ENCODE assay signal across 8 mouse cellular contexts in genomic region chr14:18303262-18303661, GRCm38 (mm10). TPM values are rescaled to one million over a fixed set of nuclear protein-coding genes. Genes with fewer than 3 reads are reported as not detected.
DNase-seq lines count a peak whose midpoint lies in the region; ATAC-seq and TF ChIP-seq lines count a peak whose summit lies in the region.

No protein-coding gene starts in this region.

- no peak overlapping the region for H3K4me2 ChIP-seq in lung, postnatal 0 days (replicated peaks; ENCODE audit: low read depth, low read length)

- no peaks in the 10 kb centered on the region for H3K27me3 ChIP-seq in lung, postnatal 0 days (replicated peaks; ENCODE audit: insufficient read depth, low read length)

- DNase-seq in lung, postnatal 10 days, result peak; percentile 32
- DNase-seq in lung, postnatal 0 days (ENCODE audit: low spot score), result no peak
- peak; percentile 54 to 68 for DNase-seq in frontal cortex, postnatal 14 days (ENCODE audit: low spot score in 2 of 2)
- DNase-seq in heart, postnatal 4 days, result peak; percentile 53
- peak; percentile 53 for DNase-seq in right cerebral cortex, postnatal 14 days
- DNase-seq in adrenal gland, adult 18-20 months (ENCODE audit: low spot score in 2 of 2), result no peak
- DNase-seq in lung, postnatal 36 days, result no peak

- no peaks in the 10 kb centered on the region for H3K9me3 ChIP-seq in lung, postnatal 0 days (ENCODE audit: low read length)

- no peak for ATAC-seq in lung, postnatal 0 days
- no peak for ATAC-seq in megakaryocyte-erythroid progenitor cell, adult 5-6 weeks (replicated peaks; ENCODE audit: low FRiP score, low TSS enrichment, poor library complexity, severe bottlenecking)

- no peaks in the 10 kb centered on the region for H3K36me3 ChIP-seq in lung, postnatal 0 days (ENCODE audit: insufficient read depth, low read length)

- no peak for TF ChIP-seq CTCF in lung, postnatal 0 days (IDR thresholded peaks at IDR 0.05)

- H3K4me1 ChIP-seq in lung, postnatal 0 days (ENCODE audit: insufficient read depth, low read depth, low read length), result no peaks in the 10 kb centered on the region

- H3K4me3 ChIP-seq in lung, postnatal 0 days (ENCODE audit: low read depth, low read length), result no peak overlapping the region

- WGBS in lung, postnatal 0 days, result 75% methylated on average over 4 of the region's 4 CpGs

- TF ChIP-seq EP300 in lung, postnatal 0 days (IDR thresholded peaks at IDR 0.05), result no peak

- no peak overlapping the region for H3K27ac ChIP-seq in lung, postnatal 0 days (ENCODE audit: low read length)

- no peak overlapping the region for H3K9ac ChIP-seq in lung, postnatal 0 days (replicated peaks; ENCODE audit: low read depth)

RNA-seq across cellular contexts. Expression of gene Ube2e1, which starts 28.4 kb away (rescaled TPM):
- polyA plus RNA-seq in lung, postnatal 0 days (2015; fragmentation: Nextera tagmentation; extraction: Ambion mirVana), result 83.7 and 96.6 TPM in 2 replicates
- 10 to 100 TPM; 43.7 to 47.1 TPM for total RNA-seq in heart, postnatal 4 days (2021)
- total RNA-seq in adrenal gland, adult 18-20 months (2021), result 10 to 100 TPM; 75.6 to 81.0 TPM
- total RNA-seq in megakaryocyte-erythroid progenitor cell, adult 5-6 weeks (2014; fragmentation: Nextera tagmentation), result 85.8 and 104 TPM in 2 replicates
- total RNA-seq in megakaryocyte-erythroid progenitor cell, adult 5-6 weeks (2017), result 55.6 and 69.5 TPM in 2 replicates

RNA-seq across cellular contexts. Expression of gene Rpl15, which starts 32.1 kb away (rescaled TPM):
- 266 and 282 TPM in 2 replicates for polyA plus RNA-seq in lung, postnatal 0 days (2015; fragmentation: Nextera tagmentation; extraction: Ambion mirVana)
- total RNA-seq in heart, postnatal 4 days (2021), result 1,000 to 10,000 TPM in 1 of 2 experiments, 100 to 1,000 TPM in 1; 916 to 1,021 TPM
- 100 to 1,000 TPM; 726 to 763 TPM for total RNA-seq in adrenal gland, adult 18-20 months (2021)
- 2,368 and 2,511 TPM in 2 replicates for total RNA-seq in megakaryocyte-erythroid progenitor cell, adult 5-6 weeks (2014; fragmentation: Nextera tagmentation)
- total RNA-seq in megakaryocyte-erythroid progenitor cell, adult 5-6 weeks (2017), result 2,162 and 2,291 TPM in 2 replicates

RNA-seq across cellular contexts. Expression of gene Nkiras1, which starts 32.3 kb away (rescaled TPM):
- polyA plus RNA-seq in lung, postnatal 0 days (2015; fragmentation: Nextera tagmentation; extraction: Ambion mirVana), result 13.5 and 13.7 TPM in 2 replicates
- 10 to 100 TPM; 20.0 to 22.3 TPM for total RNA-seq in heart, postnatal 4 days (2021)
- 10 to 100 TPM; 29.2 to 34.6 TPM for total RNA-seq in adrenal gland, adult 18-20 months (2021)
- total RNA-seq in megakaryocyte-erythroid progenitor cell, adult 5-6 weeks (2014; fragmentation: Nextera tagmentation), result 16.1 and 19.4 TPM in 2 replicates
- total RNA-seq in megakaryocyte-erythroid progenitor cell, adult 5-6 weeks (2017), result 9.0 and 11.5 TPM in 2 replicates

Comparison
In these comparisons a context has a peak if more than half of its experiments do, and no peak if none do; other contexts are left out.
1. DNase-seq: peak in lung, postnatal 10 days (single experiment), frontal cortex, postnatal 14 days (2 of 2), heart, postnatal 4 days (single experiment) and right cerebral cortex, postnatal 14 days (single experiment); none in lung, postnatal 0 days (single experiment), adrenal gland, adult 18-20 months (0 of 2) and lung, postnatal 36 days (single experiment).